Mouse (Mus musculus): ENCODE measurements around the gene 2310039H08Rik.

2310039H08Rik gene

DNA sequence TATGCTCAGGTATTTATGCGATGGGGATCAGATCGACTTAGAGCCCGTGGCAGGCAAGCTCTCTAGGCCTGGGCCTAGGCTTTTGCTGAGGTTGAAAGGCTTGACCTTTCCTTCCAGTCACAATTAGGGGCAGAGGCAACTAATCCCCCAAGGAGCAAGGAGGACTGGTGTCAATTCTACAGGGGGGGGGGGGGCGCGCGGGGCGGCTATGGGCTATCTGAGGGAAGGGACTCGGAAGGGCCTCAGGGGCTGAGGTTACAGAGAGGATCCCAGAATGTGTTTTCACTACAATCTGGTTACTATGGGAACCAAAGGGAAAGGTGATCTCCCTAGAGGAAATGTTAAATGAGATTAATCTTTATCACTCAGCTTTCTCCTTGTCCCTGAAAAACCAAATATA is 25.0 kb downstream of the 2310039H08Rik start:
- ATAC-seq (ENCODE audit: insufficient number of reproducible peaks, low FRiP score, low TSS enrichment), result no peak

DNA sequence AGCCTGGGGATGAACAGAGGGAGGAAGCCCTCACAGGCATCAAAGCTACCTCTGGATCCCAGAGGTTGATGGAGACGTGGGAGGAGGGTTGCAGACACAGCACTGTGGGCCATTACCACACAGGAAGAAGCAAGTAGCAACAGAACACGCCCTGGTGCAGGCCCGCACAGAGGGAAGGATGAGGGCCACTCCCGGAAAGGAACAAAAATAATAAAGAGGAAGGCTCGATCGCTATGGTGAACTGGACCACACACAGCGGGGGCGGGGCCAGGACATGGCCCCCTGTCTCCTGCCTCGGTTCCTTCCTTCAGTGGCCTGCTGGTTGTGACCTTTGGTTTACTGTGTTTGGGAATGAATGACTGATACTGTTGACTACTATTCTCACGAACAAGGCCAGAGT is 27.2 kb downstream of the 2310039H08Rik start:
- ATAC-seq (ENCODE audit: insufficient number of reproducible peaks, low FRiP score, low TSS enrichment), result no peak

DNA sequence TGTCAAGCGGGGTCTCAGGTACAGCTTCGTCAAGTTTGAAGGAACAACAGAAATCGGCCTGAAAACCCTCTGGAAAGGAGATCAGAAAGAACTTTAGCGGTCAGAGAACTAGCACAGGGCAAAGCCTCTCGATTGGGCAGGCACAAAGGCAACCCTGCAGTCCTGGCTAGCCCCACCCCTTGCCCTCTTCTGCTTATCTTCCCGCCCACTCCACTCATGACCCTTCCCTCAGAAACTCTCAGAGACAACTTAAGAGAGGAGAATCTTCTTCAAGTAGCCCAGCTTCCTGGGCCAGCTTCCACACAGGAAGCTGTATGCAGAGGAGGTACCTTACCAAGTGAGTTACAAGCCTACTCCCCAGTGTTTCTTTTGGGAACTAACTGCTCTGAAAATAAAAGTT is 29.3 kb downstream of the 2310039H08Rik start:
- no peak for ATAC-seq (ENCODE audit: insufficient number of reproducible peaks, low FRiP score, low TSS enrichment)

DNA sequence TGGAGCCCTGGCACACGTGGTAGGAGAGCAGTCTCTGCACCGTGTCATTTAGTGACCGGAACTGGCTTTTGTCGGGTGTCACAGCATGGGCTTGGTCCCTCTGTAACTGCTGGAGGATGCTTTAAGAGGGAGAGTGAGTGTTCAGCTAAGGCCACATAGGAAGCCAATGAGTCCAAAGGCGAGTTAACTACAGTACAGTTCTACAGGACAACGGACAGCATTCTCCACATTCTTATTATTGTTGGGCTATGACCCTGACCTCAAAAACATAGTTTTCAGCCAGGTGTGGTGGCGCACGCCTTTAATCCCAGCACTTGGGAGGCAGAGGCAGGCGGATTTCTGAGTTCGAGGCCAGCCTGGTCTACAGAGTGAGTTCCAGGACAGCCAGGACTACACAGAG is 35.9 kb downstream of the 2310039H08Rik start:
- ATAC-seq (ENCODE audit: insufficient number of reproducible peaks, low FRiP score, low TSS enrichment), result no peak

DNA sequence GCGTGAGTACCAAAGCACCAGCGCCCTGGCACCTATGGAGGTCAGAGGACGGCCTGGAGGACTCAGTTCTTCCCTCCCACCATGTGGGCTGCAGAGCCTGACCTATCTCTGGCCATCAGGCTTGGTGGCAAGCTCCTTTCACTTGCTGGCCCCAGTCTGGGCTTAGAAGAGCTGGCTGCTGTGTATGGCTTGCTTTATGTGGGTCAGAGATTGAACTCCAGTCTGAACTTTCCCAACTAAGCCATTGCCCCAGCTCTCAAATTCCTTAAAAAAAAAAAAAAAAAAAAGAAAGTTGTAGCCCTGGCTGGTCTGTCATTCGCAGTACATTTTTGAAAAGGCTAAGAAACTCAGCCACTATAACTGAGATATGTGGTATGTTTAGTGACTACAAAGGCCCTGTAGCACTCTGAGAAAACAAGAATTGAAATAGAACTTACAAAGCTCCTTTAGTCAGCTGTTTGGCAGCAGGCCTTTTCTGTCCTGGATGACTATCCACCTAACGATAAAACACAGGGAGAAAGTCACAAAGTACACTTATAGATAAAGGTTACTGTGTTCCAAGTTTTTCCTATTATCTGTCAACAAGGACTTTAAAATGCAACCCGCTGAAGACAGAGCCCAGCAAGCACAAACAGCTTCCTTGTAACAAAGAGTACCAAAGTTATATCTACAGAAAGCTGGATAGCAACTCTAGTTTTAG is 36.8 kb downstream of the 2310039H08Rik start:
- ATAC-seq (ENCODE audit: insufficient number of reproducible peaks, low FRiP score, low TSS enrichment), result no peak

DNA sequence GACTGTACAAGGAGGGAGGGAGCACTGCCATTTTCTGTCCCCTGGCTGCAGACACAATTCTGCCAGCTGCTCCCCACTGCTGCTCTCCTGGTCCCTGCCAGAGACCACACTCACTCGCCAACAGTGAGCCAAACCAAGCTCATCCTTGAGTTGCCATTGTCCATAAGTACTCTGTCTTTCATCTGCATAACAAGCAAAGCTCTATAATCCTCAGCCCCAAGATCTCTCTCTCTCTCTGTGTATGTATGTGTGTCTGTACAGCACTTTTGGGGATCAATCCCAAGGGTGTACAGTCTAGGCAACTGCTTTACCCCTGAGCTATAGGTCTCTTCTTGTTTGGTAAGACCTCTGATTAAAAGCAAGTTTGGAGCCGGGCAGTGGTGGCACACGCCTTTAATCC is 38.2 kb downstream of the 2310039H08Rik start:
- ATAC-seq (ENCODE audit: insufficient number of reproducible peaks, low FRiP score, low TSS enrichment), result no peak

DNA sequence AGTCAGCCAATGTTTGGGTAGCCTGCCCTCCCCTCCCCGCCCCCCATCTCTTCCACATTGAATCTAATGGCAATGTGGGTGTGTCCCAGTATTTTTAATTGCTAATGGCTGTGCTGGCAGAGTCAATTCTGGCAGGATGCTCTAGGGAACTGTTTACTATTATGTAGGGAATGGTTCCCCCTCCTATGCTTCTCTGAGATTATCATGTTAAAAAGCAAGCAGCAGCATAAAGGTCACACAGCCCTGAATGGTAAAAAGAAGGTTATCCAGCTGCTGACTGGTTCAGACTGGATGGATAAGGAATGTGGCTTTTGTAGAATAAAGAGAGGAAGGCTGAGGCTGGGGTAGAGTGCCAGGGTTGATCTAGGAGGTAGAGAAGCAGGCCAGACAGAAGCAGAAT is 40.0 kb downstream of the 2310039H08Rik start:
- ATAC-seq (ENCODE audit: insufficient number of reproducible peaks, low FRiP score, low TSS enrichment), result no peak

DNA sequence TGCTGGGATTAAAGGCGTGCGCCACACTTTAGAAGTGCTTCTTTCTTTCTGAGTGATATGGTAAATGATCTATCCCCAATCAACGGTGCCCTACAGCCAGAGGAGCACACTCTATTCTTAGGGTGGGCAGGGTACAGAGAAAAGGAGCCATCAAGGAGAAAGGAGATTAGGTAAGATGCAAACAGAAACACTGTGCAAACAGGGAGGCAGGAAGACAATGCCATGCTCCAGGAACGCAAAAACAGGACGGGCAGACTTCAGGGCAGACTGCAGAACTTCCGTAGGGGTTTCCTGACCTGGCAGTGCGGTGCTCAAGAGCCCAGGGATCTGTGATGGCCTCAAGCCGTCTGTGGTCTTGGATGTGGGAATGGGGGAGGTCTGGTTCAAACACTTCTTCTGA is 41.2 kb downstream of the 2310039H08Rik start:
- ATAC-seq (ENCODE audit: insufficient number of reproducible peaks, low FRiP score, low TSS enrichment), result no peak

DNA sequence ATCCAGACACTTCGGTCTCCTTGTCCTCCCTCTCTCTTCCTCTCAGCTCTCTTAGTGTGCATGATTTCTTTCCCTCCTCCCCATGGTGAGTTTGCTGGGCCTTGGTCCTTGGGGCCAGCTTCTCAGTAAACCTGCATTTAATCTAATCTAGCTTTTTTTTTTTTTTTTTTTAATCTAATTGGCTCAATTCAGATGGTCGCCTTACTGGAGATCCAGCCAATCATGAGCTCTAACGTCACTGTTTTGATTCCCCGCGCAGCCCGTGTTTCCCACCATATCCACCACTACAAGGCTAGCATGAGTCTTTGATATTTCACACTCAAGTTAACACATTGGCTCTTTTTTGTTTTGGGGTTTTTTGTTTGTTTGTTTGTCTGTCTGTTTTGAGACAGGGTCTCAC is 42.1 kb downstream of the 2310039H08Rik start:
- ATAC-seq (ENCODE audit: insufficient number of reproducible peaks, low FRiP score, low TSS enrichment), result no peak

DNA sequence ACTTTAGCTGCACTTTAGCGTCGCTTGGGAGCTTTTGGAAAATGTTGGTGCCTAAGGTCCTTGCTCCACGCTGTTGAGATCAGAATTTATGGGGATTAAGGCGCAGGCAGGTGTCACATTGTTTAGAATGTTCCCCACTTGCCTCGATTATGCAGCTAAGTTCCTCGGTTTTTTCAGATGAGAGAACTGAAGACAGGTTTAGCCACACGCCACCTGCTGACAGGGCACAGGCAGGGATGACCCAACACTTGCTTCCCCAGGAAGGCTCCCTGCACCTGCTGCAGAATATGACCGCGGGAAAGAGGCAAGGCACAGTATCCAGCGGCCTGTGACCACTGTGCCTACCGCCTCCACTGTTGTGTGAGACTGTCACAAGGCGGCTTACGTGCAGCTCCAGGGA is 43.9 kb downstream of the 2310039H08Rik start:
- ATAC-seq (ENCODE audit: insufficient number of reproducible peaks, low FRiP score, low TSS enrichment), result no peak

DNA sequence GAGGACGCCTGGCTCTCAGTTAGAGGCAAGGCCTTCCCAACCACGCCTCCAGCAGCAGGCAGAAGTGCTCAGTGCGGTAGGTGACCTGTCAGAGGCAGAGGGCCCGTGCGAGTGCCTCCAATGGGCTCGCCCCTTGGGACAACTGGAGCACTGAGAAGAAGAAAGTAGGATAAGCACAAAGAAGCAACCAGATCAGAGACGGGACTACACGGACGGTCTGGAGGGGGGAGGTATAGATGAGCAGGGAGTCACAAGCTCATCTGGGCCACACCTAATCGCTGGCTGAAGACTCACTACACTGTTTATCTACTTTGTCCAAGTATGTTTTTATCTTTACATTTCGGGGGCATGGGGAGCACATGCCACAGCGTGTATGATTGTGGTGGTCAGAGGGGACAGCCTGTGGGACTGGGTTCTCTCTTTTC is 45.3 kb downstream of the 2310039H08Rik start:
- no peak for ATAC-seq (ENCODE audit: insufficient number of reproducible peaks, low FRiP score, low TSS enrichment)

DNA sequence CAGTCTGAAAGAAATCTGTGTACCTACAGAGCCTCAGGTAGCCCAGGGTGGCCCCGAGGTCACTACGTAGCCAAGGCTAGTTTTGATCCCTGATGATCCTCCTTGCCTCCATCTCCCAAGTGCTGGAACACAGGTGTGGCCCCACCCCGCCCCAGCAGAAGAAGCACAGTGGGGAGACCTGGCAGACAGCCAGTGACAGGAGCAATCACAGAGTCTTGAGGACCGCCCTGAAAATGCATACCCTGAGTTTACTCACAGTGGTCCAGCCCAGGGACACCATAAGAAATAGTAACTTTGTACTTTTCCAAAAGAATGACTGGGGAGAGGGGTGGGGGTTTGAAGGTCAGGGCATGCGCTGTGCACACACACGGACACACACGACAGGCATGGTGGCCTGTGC is 48.2 kb downstream of the 2310039H08Rik start:
- ATAC-seq (ENCODE audit: insufficient number of reproducible peaks, low FRiP score, low TSS enrichment), result no peak

Data from cerebellum, adult (tissue).